ENCODE assay signal across 23 mouse cellular contexts in genomic region chr4:80631041-80631440, GRCm38 (mm10).
A peak's percentile ranks its signal among the peaks of the same experiment; 100 is the strongest.
DNase-seq lines count a peak whose midpoint lies in the region; ATAC-seq and TF ChIP-seq lines count a peak whose summit lies in the region.
"Had no signal": no experiment of that assay in that cellular context is flagged by ENCODE, and none has a peak within 500 bp of the region (broad histone marks: within the 10 kb centered on the region; RNA-seq: fewer than 3 reads in every experiment).

No protein-coding gene starts in this region.

- no peak overlapping the region for H3K4me2 ChIP-seq in intestine, embryonic 15.5 days (replicated peaks)
- H3K4me2 ChIP-seq: embryonic facial prominence, embryonic 15.5 days; heart, embryonic 11.5 days; heart, embryonic 15.5 days; hindbrain, embryonic 14.5 days had no signal

- no peaks in the 10 kb centered on the region for H3K9me3 ChIP-seq in embryonic facial prominence, embryonic 10.5 days
- no peaks in the 10 kb centered on the region for H3K9me3 ChIP-seq in intestine, embryonic 15.5 days
- H3K9me3 ChIP-seq: embryonic facial prominence, embryonic 15.5 days; forebrain, embryonic 10.5 days; heart, embryonic 15.5 days had no signal

- no peak for ATAC-seq in intestine, embryonic 15.5 days
- ATAC-seq: activated CD4-positive, CD25-positive, alpha-beta regulatory T cell, adult 4 months; forebrain, embryonic 14.5 days; intestine, embryonic 16.5 days; Patski had no signal

- TF ChIP-seq CTCF in left cerebral cortex, adult 2 months (IDR thresholded peaks at IDR 0.05), result no peak

- no peaks in the 10 kb centered on the region for H3K4me1 ChIP-seq in embryonic facial prominence, embryonic 10.5 days
- H3K4me1 ChIP-seq in intestine, embryonic 15.5 days (replicated peaks), result no peaks in the 10 kb centered on the region
- H3K4me1 ChIP-seq: embryonic facial prominence, embryonic 15.5 days; forebrain, embryonic 10.5 days; heart, embryonic 15.5 days had no signal

- no peaks in the 10 kb centered on the region for H3K36me3 ChIP-seq in embryonic facial prominence, embryonic 10.5 days (replicated peaks)
- H3K36me3 ChIP-seq in intestine, embryonic 15.5 days, result no peaks in the 10 kb centered on the region
- H3K36me3 ChIP-seq: embryonic facial prominence, embryonic 15.5 days; forebrain, embryonic 10.5 days; heart, embryonic 15.5 days had no signal

- no peak for DNase-seq in left cerebral cortex, adult 2 months (ENCODE audit: extremely low spot score in 1 of 2, low spot score in 2 of 2)
- DNase-seq in left cerebral cortex, postnatal 25 days (ENCODE audit: low spot score in 2 of 2), result no peak
- DNase-seq in cerebellum, adult 9-11 months, result peak; percentile 41
- DNase-seq in cerebellum, postnatal 36 days, result peak; percentile 5 to 20
- DNase-seq in kidney, postnatal 36 days, result no peak
- no peak for DNase-seq in embryonic facial prominence, embryonic 10.5 days (ENCODE audit: low spot score)
- DNase-seq: adrenal gland, postnatal 14 days; gastrocnemius, postnatal 10 days; heart, adult 2 months; heart, postnatal 14 days; kidney, adult 8-10 months had no signal

- H3K27me3 ChIP-seq in embryonic facial prominence, embryonic 10.5 days (replicated peaks; ENCODE audit: low read depth, poor library complexity, severe bottlenecking), result no peaks in the 10 kb centered on the region
- no peaks in the 10 kb centered on the region for H3K27me3 ChIP-seq in intestine, embryonic 15.5 days (replicated peaks)
- H3K27me3 ChIP-seq: CH12.LX; embryonic facial prominence, embryonic 15.5 days; heart, embryonic 15.5 days had no signal

- peak overlapping the region; percentile 78 for H3K27ac ChIP-seq in left cerebral cortex, adult 2 months
- no peak overlapping the region for H3K27ac ChIP-seq in embryonic facial prominence, embryonic 10.5 days (replicated peaks)
- no peak overlapping the region for H3K27ac ChIP-seq in intestine, embryonic 15.5 days
- H3K27ac ChIP-seq: embryonic facial prominence, embryonic 15.5 days; forebrain, embryonic 10.5 days; heart, adult 2 months; heart, embryonic 15.5 days; hindbrain, embryonic 14.5 days had no signal

- intact Hi-C loops in left cerebral cortex, adult 2 months (cut with DNase I), result loop anchor here (5.0 kb wide), 1 partner anchor 114 kb away; no protein-coding TSS in a partner anchor
- intact Hi-C loops in left cerebral cortex, postnatal 25 days (cut with DNase I), result no loop called here

- WGBS in embryonic facial prominence, embryonic 10.5 days, result 77% methylated on average over 4 of the region's 4 CpGs
- WGBS in intestine, embryonic 15.5 days, result 45% methylated on average over 4 of the region's 4 CpGs

- no peak overlapping the region for H3K4me3 ChIP-seq in left cerebral cortex, adult 2 months
- H3K4me3 ChIP-seq in embryonic facial prominence, embryonic 10.5 days, result no peak overlapping the region
- H3K4me3 ChIP-seq in intestine, embryonic 15.5 days (replicated peaks), result no peak overlapping the region
- H3K4me3 ChIP-seq: embryonic facial prominence, embryonic 15.5 days; erythroblast, embryonic 14.5 days; forebrain, embryonic 10.5 days; heart, adult 2 months; heart, embryonic 15.5 days had no signal

- H3K9ac ChIP-seq in intestine, embryonic 15.5 days, result no peak overlapping the region
- H3K9ac ChIP-seq: embryonic facial prominence, embryonic 15.5 days; heart, embryonic 15.5 days; hindbrain, embryonic 14.5 days had no signal

Comparison
In these comparisons a context has a peak if more than half of its experiments do, and no peak if none do; other contexts are left out.
1. DNase-seq: peak in cerebellum, adult 9-11 months (single experiment) and cerebellum, postnatal 36 days (2 of 2); none in left cerebral cortex, adult 2 months (0 of 2), left cerebral cortex, postnatal 25 days (0 of 2), kidney, postnatal 36 days (0 of 2) and embryonic facial prominence, embryonic 10.5 days (single experiment).